Mouse (Mus musculus) duodenum, adult 2 months (tissue): Measurements from ENCODE around the gene C1qbp. TPM values are rescaled to one million over a fixed set of nuclear protein-coding genes. Genes with fewer than 3 reads are reported as not detected.

ENCODE experiments used
- polyA plus RNA-seq: library from polyadenylated mRNA; depleted of rRNA; stranded (reverse); fragments of >200 nt; gene quantifications from 2 replicates; pipeline ENCODE4 v1.2.3, GENCODE M21; 2012; ENCODE audit warnings: low replicate concordance; rRNA removed

Gene C1qbp
- polyA plus RNA-seq: 333 and 408 TPM in 2 replicates

GRCm38 (mm10) chr11:70982557-70983228 is at the start of gene C1qbp:
TSS of gene C1qbp (minus strand) at chr11:70983026.

GRCm38 (mm10) chr11:71019201-71020068 is 36.6 kb upstream of the C1qbp start, which contains the start of the genes Mis12 and Derl2:
TSS of gene Mis12 (plus strand) at chr11:71019611.
TSS of gene Derl2 (minus strand) at chr11:71019841.

GRCm38 (mm10) chr11:71004316-71004773 is 21.5 kb upstream of the C1qbp start, which contains the start of gene Dhx33:
TSS of gene Dhx33 (minus strand) at chr11:71004437.

GRCm38 (mm10) chr11:70969821-70970559 is 12.8 kb downstream of the C1qbp start, which contains the start of the genes Nup88 and Rpain:
TSS of gene Nup88 (minus strand) at chr11:70969973.
TSS of gene Rpain (plus strand) at chr11:70970213.

Other genes with a start within 250 kb of the C1qbp start
- 0.83 and 1.2 TPM in 2 replicates for gene Zfp3, start 218.8 kb downstream of the C1qbp start, polyA plus RNA-seq
- 0.18 and 0.90 TPM in 2 replicates for gene Scimp, start 170.4 kb downstream of the C1qbp start, polyA plus RNA-seq
- 1.6 and 1.9 TPM in 2 replicates for gene Rabep1, start 138.2 kb downstream of the C1qbp start, polyA plus RNA-seq
- 6.3 and 12.4 TPM in 2 replicates for gene Nup88, start 13.1 kb downstream of the C1qbp start, polyA plus RNA-seq
- gene Rpain, start 12.8 kb downstream of the C1qbp start, polyA plus RNA-seq: 8.0 and 10.7 TPM in 2 replicates
- 7.1 and 13.8 TPM in 2 replicates for gene Dhx33, start 21.4 kb upstream of the C1qbp start, polyA plus RNA-seq
- gene Mis12, start 36.6 kb upstream of the C1qbp start, polyA plus RNA-seq: 0.32 and 0.46 TPM in 2 replicates
- gene Derl2, start 36.8 kb upstream of the C1qbp start, polyA plus RNA-seq: 6.4 and 8.4 TPM in 2 replicates
- gene 6330403K07Rik, start 50.5 kb upstream of the C1qbp start, polyA plus RNA-seq: 0.90 and 0.91 TPM in 2 replicates
- gene Nlrp1a, start 161.7 kb upstream of the C1qbp start, polyA plus RNA-seq: 0.11 TPM in 1 of 2 replicates, not detected in the other
- gene Nlrp1b, start 247.7 kb upstream of the C1qbp start, polyA plus RNA-seq: 0.05 and 0.41 TPM in 2 replicates